Mouse (Mus musculus): ENCODE data around the gene Dclre1a.

DNA sequence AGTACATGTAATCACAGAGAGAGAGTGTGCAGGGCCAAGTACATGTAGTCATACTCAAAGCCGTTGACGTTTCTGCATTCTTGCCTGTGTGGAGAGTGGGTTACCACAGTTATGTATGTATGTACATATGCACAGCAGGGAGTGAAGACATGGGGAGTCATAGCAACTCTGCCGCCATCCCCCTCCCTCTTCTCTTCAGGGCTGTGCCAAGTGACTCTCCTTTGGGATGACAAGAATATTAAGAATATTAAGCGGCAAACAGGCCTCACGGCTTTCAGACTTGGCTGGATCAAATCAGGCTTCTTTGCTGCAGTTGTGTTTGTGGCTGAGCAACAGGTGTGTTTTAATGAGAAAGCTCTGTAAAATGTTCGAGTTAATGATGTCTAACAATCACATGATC is 58.4 kb downstream of the Dclre1a start:
- TF ChIP-seq CTCF (conservative IDR thresholded peaks at IDR 0.05; ENCODE audit: low read length) = no peak
- no peak for TF ChIP-seq POU5F1 (IDR thresholded peaks at IDR 0.05; ENCODE audit: borderline replicate concordance, low read length)
- TF ChIP-seq NANOG (IDR thresholded peaks at IDR 0.05; ENCODE audit: borderline replicate concordance, low read length) = no peak
